Mouse (Mus musculus) liver, adult 2 months (tissue): ENCODE data around the gene Il13ra1.

Experiments
- CTCF ChIP-seq: fragments of 200-500 bp; IDR thresholded peaks from 2 replicates; pipeline ENCODE4 v1.5.1; 2011; ENCODE audit warnings: low read depth, low read length, control low read depth
- POLR2A ChIP-seq: fragments of 200-500 bp; IDR thresholded peaks from 2 replicates; pipeline ENCODE4 v1.6.1; 2011; ENCODE audit warnings: low read length, control low read depth; ENCODE audit not compliant: insufficient read depth; ENCODE audit errors: extremely low read depth

- TF ChIP-seq POLR2A: no peak
- no peak for TF ChIP-seq CTCF
Measured at GRCm38 (mm10) chrX:36100883-36101282, 11.0 kb upstream of the Il13ra1 start.
